Mouse (Mus musculus) heart, postnatal 0 days (tissue): ENCODE results near the gene Gm42906.

Experiments used
- CTCF ChIP-seq: IDR thresholded peaks from 2 replicates; pipeline ENCODE4 v1.5.1; 2016; ENCODE audit warnings: antibody characterized with exemption, control low read depth, low read depth
- EP300 ChIP-seq: IDR thresholded peaks from 2 replicates; pipeline ENCODE4 v1.6.1; 2016; ENCODE audit warnings: antibody characterized with exemption, low read depth

- TF ChIP-seq EP300: no peak
- no peak for TF ChIP-seq CTCF
Observed at GRCm38 (mm10) chr5:151137311-151137710, 290.7 kb downstream of the Gm42906 start.
